Mouse (Mus musculus): ENCODE results near the gene Wdr83. TPM values are rescaled to one million over a fixed set of nuclear protein-coding genes. Genes with fewer than 3 reads are reported as not detected.

Gene Wdr83
- total RNA-seq, 2 experiments from 2014 or later: 27.5 to 36.1 TPM

Small RNA genes within 50 kb of the gene (microRNA-seq; reads per million reads assigned to microRNA genes)
- gene Gm23388 (0.26 to 1.0 reads per million in 2 experiments), gene Mir7070 (12.8 to 17.9 reads per million in 2 experiments)

Other genes starting within 250 kb of the Wdr83 start
- gene Gadd45gip1, start 249.8 kb downstream of the Wdr83 start, total RNA-seq (2021): 10 to 100 TPM; 23.4 to 23.6 TPM
- 10 to 100 TPM; 59.5 to 72.0 TPM for gene Rad23a, start 240.6 kb downstream of the Wdr83 start, total RNA-seq (2021)
- gene Calr, start 234.4 kb downstream of the Wdr83 start, total RNA-seq (2021): 100 to 1,000 TPM; 495 to 553 TPM
- 10 to 100 TPM; 50.1 to 51.6 TPM for gene Farsa, start 224.3 kb downstream of the Wdr83 start, total RNA-seq (2021)
- gene Syce2, start 209.2 kb downstream of the Wdr83 start, total RNA-seq (2021): 10 to 100 TPM; 11.5 to 13.4 TPM
- 10 to 100 TPM; 36.5 to 38.9 TPM for gene Gcdh, start 187.4 kb downstream of the Wdr83 start, total RNA-seq (2021)
- not detected for gene Klf1, start 179.4 kb downstream of the Wdr83 start, total RNA-seq (2021)
- 1 to 10 TPM; 2.9 TPM for gene Dnase2a, start 172.7 kb downstream of the Wdr83 start, total RNA-seq (2021)
- gene Mast1, start 143.9 kb downstream of the Wdr83 start, total RNA-seq (2021): 100 to 1,000 TPM; 139 to 146 TPM
- gene Rtbdn, start 134.3 kb downstream of the Wdr83 start, total RNA-seq (2021): 1 to 10 TPM; 1.6 to 2.1 TPM
- gene Gm49661, start 111.9 kb downstream of the Wdr83 start, total RNA-seq (2021): not detected
- 100 to 1,000 TPM; 402 to 429 TPM for gene Prdx2, start 111.7 kb downstream of the Wdr83 start, total RNA-seq (2021)
- gene Rnaseh2a, start 111.5 kb downstream of the Wdr83 start, total RNA-seq (2021): 10 to 100 TPM; 38.1 to 52.0 TPM
- 10 to 100 TPM; 51.5 to 65.4 TPM for gene Junb, start 102.6 kb downstream of the Wdr83 start, total RNA-seq (2021)
- gene Hook2, start 90.7 kb downstream of the Wdr83 start, total RNA-seq (2021): 1 to 10 TPM; 7.5 to 8.1 TPM
- gene Best2, start 66.8 kb downstream of the Wdr83 start, total RNA-seq (2021): not detected
- 100 to 1,000 TPM; 116 to 117 TPM for gene Asna1, start 56.0 kb downstream of the Wdr83 start, total RNA-seq (2021)
- 100 to 1,000 TPM; 128 to 146 TPM for gene Trir, start 54.5 kb downstream of the Wdr83 start, total RNA-seq (2021)
- 100 to 1,000 TPM; 165 to 171 TPM for gene Tnpo2, start 44.4 kb downstream of the Wdr83 start, total RNA-seq (2021)
- 10 to 100 TPM; 38.3 to 39.9 TPM for gene Fbxw9, start 21.3 kb downstream of the Wdr83 start, total RNA-seq (2021)
- gene Gm5741, start 13.3 kb downstream of the Wdr83 start, total RNA-seq (2021): not detected
- gene Dhps, start 9.5 kb downstream of the Wdr83 start, total RNA-seq (2021): 10 to 100 TPM; 57.9 to 67.6 TPM
- 10 to 100 TPM; 52.7 to 53.5 TPM for gene Wdr83os, start 566 bp downstream of the Wdr83 start, total RNA-seq (2021)
- gene Man2b1, start 2.0 kb upstream of the Wdr83 start, total RNA-seq (2021): 10 to 100 TPM; 42.6 to 42.9 TPM
- 1 to 10 TPM; 5.8 to 6.0 TPM for gene Zfp791, start 41.8 kb upstream of the Wdr83 start, total RNA-seq (2021)
- gene Cks1brt, start 70.6 kb upstream of the Wdr83 start, total RNA-seq (2021): not detected
- not detected for gene Olfr371, start 144.7 kb upstream of the Wdr83 start, total RNA-seq (2021)
- 10 to 100 TPM; 33.2 TPM for gene Orc6, start 218.3 kb upstream of the Wdr83 start, total RNA-seq (2021)
- 100 to 1,000 TPM; 142 to 149 TPM for gene Vps35, start 218.5 kb upstream of the Wdr83 start, total RNA-seq (2021)

All from left cerebral cortex, postnatal 14 days (tissue).